Mouse (Mus musculus): ENCODE results near the gene Marc2.
A peak's percentile ranks its signal among the peaks of the same experiment; 100 is the strongest.

Gene Marc2

GRCm38 (mm10) chr1:184853339-184853738 lies 7.1 kb upstream of the Marc2 start:
- DNase-seq, result peak; percentile 82

GRCm38 (mm10) chr1:184851741-184852618 lies 5.7 kb upstream of the Marc2 start:
- peak; percentile 87 for DNase-seq

GRCm38 (mm10) chr1:184851166-184851565 lies 4.9 kb upstream of the Marc2 start:
- DNase-seq, result peak; percentile 68

GRCm38 (mm10) chr1:184846973-184847372 lies 722 bp upstream of the Marc2 start:
- no peak for DNase-seq

- peak; percentile 94 for DNase-seq
Observed at GRCm38 (mm10) chr1:184845111-184846071, 860 bp downstream of the Marc2 start.

- DNase-seq, result no peak
Observed at GRCm38 (mm10) chr1:184844326-184845066, 1.8 kb downstream of the Marc2 start.

- DNase-seq, result no peak
Observed at GRCm38 (mm10) chr1:184837649-184838048, 8.6 kb downstream of the Marc2 start.

- DNase-seq, result no peak
Observed at GRCm38 (mm10) chr1:184836350-184836749, 9.9 kb downstream of the Marc2 start.

GRCm38 (mm10) chr1:184833499-184833898 lies 12.8 kb downstream of the Marc2 start:
- no peak for DNase-seq

GRCm38 (mm10) chr1:184832211-184832610 lies 14.0 kb downstream of the Marc2 start:
- no peak for DNase-seq

GRCm38 (mm10) chr1:184829897-184830296 lies 16.4 kb downstream of the Marc2 start:
- no peak for DNase-seq

GRCm38 (mm10) chr1:184827175-184827701 lies 19.0 kb downstream of the Marc2 start:
- peak; percentile 78 for DNase-seq

GRCm38 (mm10) chr1:184825093-184825492 lies 21.2 kb downstream of the Marc2 start:
- no peak for DNase-seq

GRCm38 (mm10) chr1:184824439-184824851 lies 21.8 kb downstream of the Marc2 start:
- DNase-seq, result peak; percentile 94

GRCm38 (mm10) chr1:184822678-184823077 lies 23.6 kb downstream of the Marc2 start:
- DNase-seq, result no peak

- no peak for DNase-seq
Observed at GRCm38 (mm10) chr1:184817768-184818167, 28.5 kb downstream of the Marc2 start.

GRCm38 (mm10) chr1:184811716-184812250 lies 34.5 kb downstream of the Marc2 start:
- no peak for DNase-seq

GRCm38 (mm10) chr1:184810780-184811575 lies 35.3 kb downstream of the Marc2 start, which contains the start of gene Marc1:
Gene Marc1, minus strand, starts transcription at chr1:184811313.
- DNase-seq, result peak; percentile 56

- no peak for DNase-seq
Observed at GRCm38 (mm10) chr1:184809578-184810001, 36.7 kb downstream of the Marc2 start.

GRCm38 (mm10) chr1:184808418-184809012 lies 37.7 kb downstream of the Marc2 start:
- DNase-seq, result no peak
